Mouse (Mus musculus) CD8-positive naive resting alpha-beta T cell, adult 2 months (primary cell): ENCODE results near the gene Hhatl.

Experiments
- DNase-seq, 2 experiments: peaks; one replicate each; pipeline ENCODE4 v3.0.0; 2022; ENCODE audit warnings: low read depth in 2 of 2, low spot score in 2 of 2

Hhatl gene

DNA sequence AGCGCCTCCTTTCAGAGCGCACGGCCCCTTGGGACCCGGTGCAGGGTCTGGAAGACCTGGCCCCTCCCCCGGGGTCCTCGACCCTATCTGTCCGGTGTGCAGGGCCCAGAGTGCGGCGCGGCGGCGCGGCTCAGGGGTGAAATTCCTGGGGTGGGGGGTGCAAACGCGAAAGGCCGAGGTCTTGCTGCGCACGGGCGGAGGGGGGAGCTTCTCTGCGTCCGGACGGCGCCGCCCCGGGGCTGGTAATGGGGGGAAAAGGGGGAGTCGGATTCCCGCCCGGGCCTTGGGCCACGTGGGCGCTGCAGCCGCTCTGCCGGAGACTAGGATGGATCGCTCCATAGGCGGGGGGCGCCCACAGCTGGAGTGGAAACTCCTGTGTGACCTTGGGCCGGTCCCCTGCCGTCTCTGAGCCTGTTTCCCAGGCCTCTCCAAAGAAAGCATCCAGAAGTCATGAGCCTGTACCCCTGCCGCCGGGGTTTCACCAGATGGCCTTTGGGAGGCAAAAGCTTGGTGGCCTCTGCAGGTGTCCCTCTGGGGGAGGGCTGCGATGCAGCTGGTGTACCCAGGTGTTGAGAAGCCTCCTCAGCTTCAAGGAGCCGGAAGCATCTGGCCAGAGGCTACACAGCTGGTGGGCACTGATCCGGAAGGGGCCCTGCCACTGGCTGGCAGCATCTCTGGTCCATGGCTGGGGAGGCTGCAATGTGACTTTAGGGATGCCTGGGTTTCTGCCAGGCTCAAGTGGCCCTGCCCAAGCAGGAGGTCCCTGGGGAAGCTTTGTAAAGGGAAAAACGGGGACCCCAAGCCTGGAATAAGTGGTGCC is 31.8 kb downstream of the Hhatl start:
- no peak for DNase-seq

DNA sequence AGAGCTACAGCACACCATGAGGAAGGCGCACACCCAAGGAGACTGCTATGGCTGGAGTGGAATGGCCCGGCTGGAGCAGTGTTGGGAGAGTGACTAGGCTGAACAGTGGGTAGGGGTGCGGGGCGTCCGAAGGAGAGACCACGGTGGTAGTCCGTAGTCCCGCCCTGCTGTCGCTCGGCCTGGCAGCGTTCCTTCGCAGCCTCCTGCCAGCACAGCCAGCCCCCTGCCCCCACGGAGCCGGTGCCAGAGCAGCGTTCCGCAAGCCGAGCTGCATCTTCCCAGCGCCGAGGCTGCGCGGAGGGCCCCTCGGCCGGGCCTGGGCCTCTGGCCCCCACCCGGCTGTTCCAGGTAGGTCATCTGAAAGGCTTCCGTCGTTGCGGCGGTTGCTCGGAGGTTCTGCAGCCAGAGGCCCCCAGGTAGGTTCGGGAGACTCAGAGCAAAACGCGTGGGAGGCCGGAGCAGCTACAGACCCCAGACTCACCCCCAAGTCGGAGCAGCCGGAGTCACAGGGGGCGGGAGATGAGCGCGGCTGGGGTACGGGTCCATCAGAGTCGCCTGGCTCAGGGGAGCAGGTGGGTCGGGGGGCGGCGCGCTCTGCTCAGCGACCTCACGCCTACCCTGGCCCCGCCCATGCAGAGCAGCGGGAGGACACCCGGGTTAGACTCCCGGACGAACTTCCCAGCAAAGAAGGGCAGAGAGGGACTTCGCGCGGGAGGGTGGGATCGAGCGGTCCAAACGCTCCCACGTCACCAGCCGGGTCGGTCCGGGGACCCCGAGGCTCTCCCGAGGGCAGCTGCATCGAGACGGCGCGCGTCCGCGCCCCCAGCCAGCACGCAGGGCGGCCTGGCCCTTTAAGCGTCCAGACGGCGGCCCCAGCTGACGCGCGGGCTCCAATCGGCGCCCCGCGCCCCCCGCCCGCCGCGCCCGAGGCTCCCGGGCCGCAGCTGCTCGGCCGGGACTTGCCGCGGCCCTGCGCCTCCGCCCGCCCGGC is 32.9 kb downstream of the Hhatl start, which contains the start of gene Zfp651:
Zfp651 (plus strand) TSS at position 240 of the 991 bp plus-strand sequence.
- no peak for DNase-seq

DNA sequence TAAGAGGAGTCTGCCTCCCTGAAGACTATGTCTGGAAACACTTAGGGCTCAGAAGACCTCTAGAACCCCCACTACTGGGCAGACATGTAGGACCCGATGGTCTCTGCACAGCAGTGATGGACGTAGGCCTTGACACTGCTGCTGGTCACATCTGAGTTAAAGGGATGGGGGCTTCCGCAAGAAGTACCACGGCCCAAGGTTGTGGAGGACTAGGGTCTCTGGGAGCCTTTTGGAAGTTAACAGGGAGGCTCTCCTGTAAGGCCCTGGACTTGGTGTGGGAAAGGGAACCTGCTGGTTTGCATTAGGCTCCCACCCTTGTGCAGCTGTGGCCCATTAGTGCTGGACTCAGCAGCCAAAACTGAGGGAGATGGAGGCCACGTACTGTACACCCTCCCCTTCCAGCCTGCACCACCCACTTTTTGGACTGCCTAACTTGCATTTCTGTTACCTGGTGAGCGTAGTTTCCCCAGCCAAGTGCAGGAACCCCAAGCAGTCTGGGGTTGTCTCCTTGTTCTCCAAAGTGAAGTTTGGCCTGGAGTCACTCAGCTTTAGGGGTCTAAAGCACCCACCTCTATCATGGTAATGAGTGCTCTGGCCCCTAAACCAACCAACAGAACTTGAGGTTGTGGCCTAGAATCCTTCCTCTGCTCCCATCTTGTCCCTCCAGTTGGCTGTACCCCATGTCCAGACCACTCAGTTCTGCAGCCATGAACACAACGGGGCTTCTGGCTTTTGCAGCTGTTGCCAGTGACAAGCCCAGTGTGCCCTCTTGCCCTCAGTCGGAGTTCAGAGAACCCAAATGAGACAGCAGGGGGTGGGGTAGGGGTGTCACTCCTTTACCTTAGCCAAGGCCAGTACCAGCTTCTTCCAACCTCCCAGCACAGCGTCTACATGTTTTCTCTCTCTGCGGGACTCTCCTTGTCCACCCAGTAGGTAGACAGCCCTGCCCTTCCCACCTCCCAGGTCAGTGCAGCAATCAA is 34.2 kb downstream of the Hhatl start:
- DNase-seq: no peak

DNA sequence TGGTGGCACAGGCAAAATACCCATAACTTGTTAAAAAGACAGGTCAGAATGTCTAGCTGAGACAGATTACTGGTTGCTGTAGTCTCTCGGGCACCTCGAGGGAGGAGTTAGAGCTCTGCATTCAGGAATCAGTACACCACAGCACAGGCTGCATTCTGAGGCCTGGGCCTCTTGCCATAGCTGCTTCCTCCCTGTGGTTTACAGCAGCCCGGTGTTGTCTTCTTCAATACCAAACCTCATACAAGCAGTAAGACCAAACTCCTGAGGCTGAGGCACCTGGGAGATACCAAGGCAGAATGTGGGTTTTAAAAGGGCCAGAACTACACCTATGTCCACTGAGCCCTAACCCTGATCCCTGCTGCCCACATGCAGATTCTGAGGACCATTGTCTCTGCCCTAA is 34.9 kb downstream of the Hhatl start:
- DNase-seq: peak in 1 of 2 experiments; percentile 26

GRCm38 (mm10) chr9:121756785-121757184 is 35.5 kb downstream of the Hhatl start:
- DNase-seq: no peak

DNA sequence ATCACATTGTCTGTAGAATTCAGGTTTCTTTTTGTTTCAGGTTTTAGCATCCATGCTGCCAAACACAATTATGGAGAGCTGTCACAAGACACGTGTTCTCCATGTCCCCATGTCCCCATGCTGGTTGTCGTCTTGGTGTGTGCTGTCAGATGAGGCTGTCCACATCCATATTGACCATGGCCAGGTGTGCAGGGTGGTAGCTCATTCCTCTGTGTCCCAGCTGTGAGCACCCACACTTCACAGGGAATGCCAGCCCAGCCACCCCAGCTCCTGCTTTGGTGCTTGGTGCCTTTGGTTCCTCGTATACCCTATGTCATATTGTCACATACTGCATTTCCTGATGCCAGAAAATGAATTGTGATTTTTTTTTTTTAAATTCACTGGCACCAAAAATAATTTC is 37.7 kb downstream of the Hhatl start:
- no peak for DNase-seq

- DNase-seq: no peak
Observed at GRCm38 (mm10) chr9:121752774-121753173, 39.5 kb downstream of the Hhatl start.

- no peak for DNase-seq
Observed at GRCm38 (mm10) chr9:121744051-121744450, 48.3 kb downstream of the Hhatl start.

DNA sequence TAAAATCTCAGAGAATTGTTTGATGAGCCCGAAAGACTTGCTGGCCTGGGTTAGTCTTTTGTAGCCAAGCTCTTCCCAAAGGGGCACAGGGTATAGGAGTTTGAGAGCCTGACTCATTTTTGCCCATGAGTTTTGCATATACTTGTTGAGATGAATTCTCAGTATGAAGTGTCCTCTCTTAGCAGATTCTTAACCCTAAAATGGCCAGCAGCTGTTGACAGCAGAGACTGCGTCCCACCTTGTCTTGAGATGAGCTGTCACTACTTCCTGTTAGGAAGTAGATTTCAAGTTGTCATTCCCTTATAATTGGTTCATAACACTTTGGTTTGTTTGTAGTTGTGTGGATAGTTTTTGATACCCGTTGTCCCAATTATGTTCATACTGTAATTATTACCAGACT is 51.1 kb downstream of the Hhatl start:
- no peak for DNase-seq

DNA sequence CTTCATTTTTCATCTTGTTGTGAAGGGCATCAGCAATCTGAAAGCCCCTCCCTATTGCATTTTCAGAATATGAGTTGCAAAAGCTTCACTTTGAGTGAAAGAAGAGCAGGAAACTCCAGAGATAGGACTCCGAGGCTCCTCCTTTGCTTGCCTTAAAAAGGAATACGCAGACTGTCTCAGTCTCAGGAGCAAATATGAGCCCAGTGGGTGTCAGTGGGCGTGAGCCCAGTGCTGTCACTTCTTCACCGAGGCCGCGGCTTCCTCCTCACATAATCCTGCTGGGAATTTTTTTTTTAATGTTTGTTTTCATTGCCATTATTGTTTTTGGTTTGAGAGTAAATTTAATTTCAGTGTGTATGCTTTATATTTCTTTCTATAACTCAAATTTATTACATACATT is 51.8 kb downstream of the Hhatl start:
- DNase-seq: no peak
